ENCODE assay signal across 9 mouse cellular contexts in genomic region chr6:65453465-65453864, GRCm38 (mm10).
DNase-seq lines count a peak whose midpoint lies in the region; ATAC-seq and TF ChIP-seq lines count a peak whose summit lies in the region.
"Had no signal": no experiment of that assay in that cellular context is flagged by ENCODE, and none has a peak within 500 bp of the region (broad histone marks: within the 10 kb centered on the region; RNA-seq: fewer than 3 reads in every experiment).

No protein-coding gene starts in this region.

- no peak overlapping the region for H3K4me3 ChIP-seq in limb, embryonic 14.5 days (replicated peaks; ENCODE audit: low read length)
- H3K4me3 ChIP-seq: heart, embryonic 13.5 days had no signal

- H3K27me3 ChIP-seq in limb, embryonic 14.5 days (ENCODE audit: control insufficient read depth, insufficient read depth, low read length) = no peaks in the 10 kb centered on the region
- H3K27me3 ChIP-seq in splenic B cell, adult 2 months (ENCODE audit: control insufficient read depth, insufficient read depth, low read length, poor library complexity, severe bottlenecking) = no peaks in the 10 kb centered on the region
- H3K27me3 ChIP-seq: heart, embryonic 13.5 days had no signal

- no peak for ATAC-seq in limb, embryonic 14.5 days (ENCODE audit: low FRiP score, low read depth)

- H3K4me2 ChIP-seq in limb, embryonic 14.5 days (replicated peaks; ENCODE audit: low read depth, low read length, severe bottlenecking) = no peak overlapping the region
- H3K4me2 ChIP-seq: heart, embryonic 13.5 days had no signal

- no peak overlapping the region for H3K9ac ChIP-seq in limb, embryonic 14.5 days (ENCODE audit: low read depth, low read length, severe bottlenecking)
- H3K9ac ChIP-seq: heart, embryonic 13.5 days had no signal

- no peak for TF ChIP-seq POLR2A in limb, embryonic 14.5 days (IDR thresholded peaks at IDR 0.05; ENCODE audit: borderline replicate concordance, extremely low read depth, insufficient read depth, insufficient read length)

- no peaks in the 10 kb centered on the region for H3K36me3 ChIP-seq in limb, embryonic 14.5 days (ENCODE audit: control insufficient read depth, insufficient read depth, low read length)
- no peaks in the 10 kb centered on the region for H3K36me3 ChIP-seq in splenic B cell, adult 2 months (ENCODE audit: control insufficient read depth, insufficient read depth, low read length, poor library complexity, severe bottlenecking)
- H3K36me3 ChIP-seq: heart, embryonic 13.5 days had no signal

- H3K4me1 ChIP-seq in limb, embryonic 14.5 days (ENCODE audit: control insufficient read depth, insufficient read depth, low read length) = no peaks in the 10 kb centered on the region
- H3K4me1 ChIP-seq: heart, embryonic 13.5 days had no signal

- peak; percentile 9 to 12 for DNase-seq in cerebellum, adult 18-20 months
- no peak for DNase-seq in cerebellum, adult 11-12 months
- peak; percentile 10 for DNase-seq in right cerebral cortex, adult 18-20 months
- no peak for DNase-seq in right cerebral cortex, postnatal 14 days
- peak; percentile 42 for DNase-seq in forelimb bud, embryonic 11.5 days (ENCODE audit: low read depth, low spot score)
- DNase-seq in limb, embryonic 14.5 days (ENCODE audit: low spot score) = peak; percentile 69
- peak; percentile 58 for DNase-seq in splenic B cell, adult 2 months (ENCODE audit: low read depth, low spot score)
- DNase-seq in thymus, adult 18-20 months = no peak

- H3K27ac ChIP-seq in limb, embryonic 14.5 days (replicated peaks; ENCODE audit: low read depth, low read length) = no peak overlapping the region
- H3K27ac ChIP-seq: heart, embryonic 13.5 days had no signal

- H3K9me3 ChIP-seq in limb, embryonic 14.5 days (ENCODE audit: control insufficient read depth, low read length) = no peaks in the 10 kb centered on the region
- H3K9me3 ChIP-seq: heart, embryonic 13.5 days had no signal

Comparison
In these comparisons a context has a peak if more than half of its experiments do, and no peak if none do; other contexts are left out.
1. DNase-seq: peak in cerebellum, adult 18-20 months (2 of 2), right cerebral cortex, adult 18-20 months (single experiment), forelimb bud, embryonic 11.5 days (single experiment), limb, embryonic 14.5 days (single experiment) and splenic B cell, adult 2 months (single experiment); none in cerebellum, adult 11-12 months (single experiment), right cerebral cortex, postnatal 14 days (single experiment) and thymus, adult 18-20 months (0 of 2).